Mouse (Mus musculus): ENCODE data around the gene Klhl35.

GRCm38 (mm10) chr7:99467916-99468282 lies 2.1 kb downstream of the Klhl35 start:
- TF ChIP-seq CTCF (IDR thresholded peaks at IDR 0.05; ENCODE audit: borderline replicate concordance, insufficient read depth, low read length), result no peak
- no peak; the same call in 1 of the 2 replicates for TF ChIP-seq POLR2A (IDR thresholded peaks at IDR 0.05; ENCODE audit: low read depth, low read length)
